Mouse (Mus musculus): Measurements from ENCODE around the gene Ogfod3. TPM values are rescaled to one million over a fixed set of nuclear protein-coding genes. Genes with fewer than 3 reads are reported as not detected.

Ogfod3 gene
- polyA plus RNA-seq, 1 experiment, result 7.8 TPM

- Histone ChIP-seq H3K27ac (ENCODE audit: insufficient read depth, low read length) (no peak overlapping the region), H3K4me3 (ENCODE audit: insufficient read depth, low read length) (no peak overlapping the region), H3K4me1 (ENCODE audit: control insufficient read depth, insufficient read depth, low read length) (peaks cover 5% of the 10 kb centered on the region; the same call in 1 of the 2 replicates)
- TF ChIP-seq CTCF (IDR thresholded peaks at IDR 0.05; ENCODE audit: extremely low read depth, insufficient read depth, low read length) (no peak), POLR2A (IDR thresholded peaks at IDR 0.05; ENCODE audit: extremely low read depth, insufficient read depth, low read length) (no peak)
Observed at GRCm38 (mm10) chr11:121231191-121231590, 26.7 kb upstream of the Ogfod3 start.

GRCm38 (mm10) chr11:121229018-121229439 is 24.5 kb upstream of the Ogfod3 start, which contains the start of gene Cybc1:
Gene Cybc1, minus strand, starts transcription at chr11:121229322.
- peak within 1 kb of the TSS; percentile 64 for H3K4me3 ChIP-seq (ENCODE audit: insufficient read depth, low read length)

GRCm38 (mm10) chr11:121228129-121229017 is 23.9 kb upstream of the Ogfod3 start:
- Histone ChIP-seq H3K4me3 (ENCODE audit: insufficient read depth, low read length) (peak overlapping the region; percentile 64), H3K27ac (ENCODE audit: insufficient read depth, low read length) (0 out of 2 replicates have a peak overlapping the region, but pooled peaks have one; percentile 8), H3K4me1 (ENCODE audit: control insufficient read depth, insufficient read depth, low read length) (peaks cover 5% of the 10 kb centered on the region; the same call in 1 of the 2 replicates)
- TF ChIP-seq CTCF (IDR thresholded peaks at IDR 0.05; ENCODE audit: extremely low read depth, insufficient read depth, low read length) (no peak), POLR2A (IDR thresholded peaks at IDR 0.05; ENCODE audit: extremely low read depth, insufficient read depth, low read length) (no peak)

More at GRCm38 (mm10) chr11:121229018-121229439, 24.5 kb upstream of the Ogfod3 start, which contains the start of gene Cybc1:
- H3K27ac ChIP-seq (ENCODE audit: insufficient read depth, low read length), result 0 out of 2 replicates have a peak within 1 kb of the TSS, but pooled peaks have one; percentile 8
- no peak for TF ChIP-seq CTCF (IDR thresholded peaks at IDR 0.05; ENCODE audit: extremely low read depth, insufficient read depth, low read length)
- peak; percentile 70 for TF ChIP-seq POLR2A (IDR thresholded peaks at IDR 0.05; ENCODE audit: extremely low read depth, insufficient read depth, low read length)
- peaks cover 5% of the 10 kb centered on the region; the same call in 1 of the 2 replicates for H3K4me1 ChIP-seq (ENCODE audit: control insufficient read depth, insufficient read depth, low read length)

- H3K4me1 ChIP-seq (ENCODE audit: control insufficient read depth, insufficient read depth, low read length), result no peaks in the 10 kb centered on the region
- no peak overlapping the region for H3K4me3 ChIP-seq (ENCODE audit: insufficient read depth, low read length)
- H3K27ac ChIP-seq (ENCODE audit: insufficient read depth, low read length), result no peak overlapping the region
- no peak for TF ChIP-seq POLR2A (IDR thresholded peaks at IDR 0.05; ENCODE audit: extremely low read depth, insufficient read depth, low read length)
- TF ChIP-seq CTCF (IDR thresholded peaks at IDR 0.05; ENCODE audit: extremely low read depth, insufficient read depth, low read length), result no peak
Observed at GRCm38 (mm10) chr11:121221321-121222010, 17.0 kb upstream of the Ogfod3 start.

GRCm38 (mm10) chr11:121220771-121221170 is 16.3 kb upstream of the Ogfod3 start:
- TF ChIP-seq CTCF (IDR thresholded peaks at IDR 0.05; ENCODE audit: extremely low read depth, insufficient read depth, low read length) (no peak), POLR2A (IDR thresholded peaks at IDR 0.05; ENCODE audit: extremely low read depth, insufficient read depth, low read length) (no peak)
- H3K27ac ChIP-seq (ENCODE audit: insufficient read depth, low read length), result no peak overlapping the region
- no peaks in the 10 kb centered on the region for H3K4me1 ChIP-seq (ENCODE audit: control insufficient read depth, insufficient read depth, low read length)
- H3K4me3 ChIP-seq (ENCODE audit: insufficient read depth, low read length), result no peak overlapping the region

GRCm38 (mm10) chr11:121219776-121220175 is 15.3 kb upstream of the Ogfod3 start:
- Histone ChIP-seq H3K27ac (ENCODE audit: insufficient read depth, low read length) (no peak overlapping the region), H3K4me1 (ENCODE audit: control insufficient read depth, insufficient read depth, low read length) (no peaks in the 10 kb centered on the region), H3K4me3 (ENCODE audit: insufficient read depth, low read length) (no peak overlapping the region)
- no peak for TF ChIP-seq CTCF (IDR thresholded peaks at IDR 0.05; ENCODE audit: extremely low read depth, insufficient read depth, low read length)
- no peak for TF ChIP-seq POLR2A (IDR thresholded peaks at IDR 0.05; ENCODE audit: extremely low read depth, insufficient read depth, low read length)

GRCm38 (mm10) chr11:121216831-121217230 is 12.3 kb upstream of the Ogfod3 start:
- TF ChIP-seq CTCF (IDR thresholded peaks at IDR 0.05; ENCODE audit: extremely low read depth, insufficient read depth, low read length) (no peak), POLR2A (IDR thresholded peaks at IDR 0.05; ENCODE audit: extremely low read depth, insufficient read depth, low read length) (no peak)
- Histone ChIP-seq H3K4me3 (ENCODE audit: insufficient read depth, low read length) (no peak overlapping the region), H3K4me1 (ENCODE audit: control insufficient read depth, insufficient read depth, low read length) (no peaks in the 10 kb centered on the region), H3K27ac (ENCODE audit: insufficient read depth, low read length) (no peak overlapping the region)

GRCm38 (mm10) chr11:121203859-121204160 is 701 bp downstream of the Ogfod3 start:
- Histone ChIP-seq H3K27ac (ENCODE audit: insufficient read depth, low read length) (no peak overlapping the region), H3K4me1 (ENCODE audit: control insufficient read depth, insufficient read depth, low read length) (no peaks in the 10 kb centered on the region), H3K4me3 (ENCODE audit: insufficient read depth, low read length) (peak overlapping the region; percentile 78)
- TF ChIP-seq CTCF (IDR thresholded peaks at IDR 0.05; ENCODE audit: extremely low read depth, insufficient read depth, low read length) (no peak), POLR2A (IDR thresholded peaks at IDR 0.05; ENCODE audit: extremely low read depth, insufficient read depth, low read length) (no peak)

GRCm38 (mm10) chr11:121201436-121202198 is 2.9 kb downstream of the Ogfod3 start:
- Histone ChIP-seq H3K27ac (ENCODE audit: insufficient read depth, low read length) (no peak overlapping the region), H3K4me1 (ENCODE audit: control insufficient read depth, insufficient read depth, low read length) (no peaks in the 10 kb centered on the region), H3K4me3 (ENCODE audit: insufficient read depth, low read length) (no peak overlapping the region)
- TF ChIP-seq CTCF (IDR thresholded peaks at IDR 0.05; ENCODE audit: extremely low read depth, insufficient read depth, low read length) (peak; percentile 68), POLR2A (IDR thresholded peaks at IDR 0.05; ENCODE audit: extremely low read depth, insufficient read depth, low read length) (no peak)
